Mouse (Mus musculus) limb, embryonic 12.5 days (tissue): ENCODE measurements around the gene Zcwpw1. TPM values are rescaled to one million over a fixed set of nuclear protein-coding genes. Genes with fewer than 3 reads are reported as not detected.
"Not testable (repeated sequence)": the region's sequence is repeated elsewhere in the genome, so short reads cannot be mapped to it uniquely, and the experiment has no call there.

Experiments
- ATAC-seq: fragments of 200-750 bp; cut with Nextera tagmentation; 2 replicates; pipeline ENCODE4 v1.8.0; 2017; ENCODE audit warnings: low read depth, moderate TSS enrichment; ENCODE audit not compliant: insufficient number of reproducible peaks, insufficient read depth, low FRiP score, low TSS enrichment
- H3K27ac ChIP-seq: fragments of 300-500 bp; sonication (generic); 2 replicates; pipeline ENCODE4 v1.5.1; 2016; ENCODE audit warnings: mild to moderate bottlenecking, moderate library complexity
- H3K27me3 ChIP-seq: fragments of 300-500 bp; sonication (generic); 2 replicates; pipeline ENCODE4 v1.6.1; 2016; ENCODE audit warnings: mild to moderate bottlenecking, moderate library complexity
- H3K36me3 ChIP-seq: fragments of 300-500 bp; sonication (generic); 2 replicates; pipeline ENCODE4 v1.6.1; 2016; ENCODE audit warnings: mild to moderate bottlenecking, moderate library complexity
- H3K4me1 ChIP-seq: fragments of 300-500 bp; sonication (generic); replicated peaks from 2 replicates; pipeline ENCODE4 v1.6.1; 2016
- H3K4me2 ChIP-seq: fragments of 300-500 bp; sonication (generic); 2 replicates; pipeline ENCODE4 v1.6.1; 2016; ENCODE audit warnings: mild to moderate bottlenecking, moderate library complexity
- H3K4me3 ChIP-seq: fragments of 300-500 bp; sonication (generic); replicated peaks from 2 replicates; pipeline ENCODE4 v1.5.1; 2016; ENCODE audit warnings: mild to moderate bottlenecking
- H3K9ac ChIP-seq: fragments of 300-500 bp; sonication (generic); replicated peaks from 2 replicates; pipeline ENCODE4 v1.6.1; 2016; ENCODE audit warnings: mild to moderate bottlenecking, moderate library complexity
- H3K9me3 ChIP-seq: fragments of 300-500 bp; sonication (generic); 2 replicates; pipeline ENCODE4 v1.6.1; 2016; ENCODE audit warnings: mild to moderate bottlenecking, moderate library complexity
- WGBS: fragments of 180-500 bp; shearing (Covaris S2); methylation state at CpG from one replicate; pipeline ENCODE4 v1.1.7; 2016; 5-methylcytosine and 5-hydroxymethylcytosine counted together
- polyA plus RNA-seq: library from polyadenylated mRNA; unstranded; fragments of >200 nt; fragmentation: Nextera tagmentation; extraction: Ambion mirVana; gene quantifications from 2 replicates; pipeline ENCODE4 v1.2.1, GENCODE M21; 2016

The Zcwpw1 gene
- polyA plus RNA-seq, 1 experiment from 2014 or later = 29.9 TPM

GRCm38 (mm10) chr5:137746851-137747325 lies 40.7 kb upstream of the Zcwpw1 start:
- ATAC-seq = no peak
- H3K36me3 ChIP-seq = peaks cover 25% of the 10 kb centered on the region
- peak overlapping the region; percentile 99 for H3K4me2 ChIP-seq
- peak overlapping the region; percentile 83 for H3K4me3 ChIP-seq
- peak overlapping the region; percentile 96 for H3K27ac ChIP-seq
- H3K9ac ChIP-seq = peak overlapping the region; percentile 85
- H3K4me1 ChIP-seq = peaks cover 31% of the 10 kb centered on the region
- no peaks in the 10 kb centered on the region for H3K9me3 ChIP-seq
- H3K27me3 ChIP-seq = no peaks in the 10 kb centered on the region
- WGBS = 2% methylated on average over 16 of the region's 16 CpGs

- Histone ChIP-seq H3K27ac (peak overlapping the region; percentile 96), H3K9ac (peak overlapping the region; percentile 85), H3K9me3 (no peaks in the 10 kb centered on the region), H3K4me3 (peak overlapping the region; percentile 83), H3K27me3 (no peaks in the 10 kb centered on the region), H3K4me2 (peak overlapping the region; percentile 99), H3K36me3 (peaks cover 31% of the 10 kb centered on the region), H3K4me1 (peaks cover 31% of the 10 kb centered on the region)
- 5% methylated on average over 26 of the region's 26 CpGs for WGBS
- ATAC-seq = no peak
Measured at GRCm38 (mm10) chr5:137747326-137747961, 40.2 kb upstream of the Zcwpw1 start.

GRCm38 (mm10) chr5:137748130-137748770 lies 39.3 kb upstream of the Zcwpw1 start:
- H3K9me3 ChIP-seq = no peaks in the 10 kb centered on the region
- peak overlapping the region; percentile 85 for H3K9ac ChIP-seq
- H3K4me2 ChIP-seq = peak overlapping the region; percentile 99
- peaks cover 31% of the 10 kb centered on the region for H3K4me1 ChIP-seq
- 25% methylated on average over 5 of the region's 5 CpGs for WGBS
- H3K36me3 ChIP-seq = peaks cover 39% of the 10 kb centered on the region
- no peaks in the 10 kb centered on the region for H3K27me3 ChIP-seq
- H3K4me3 ChIP-seq = peak overlapping the region; percentile 83
- peak overlapping the region; percentile 96 for H3K27ac ChIP-seq
- no peak for ATAC-seq

GRCm38 (mm10) chr5:137749196-137749836 lies 38.3 kb upstream of the Zcwpw1 start:
- Histone ChIP-seq H3K27ac (0 out of 2 replicates have a peak overlapping the region, but pooled peaks have one; percentile 17), H3K4me2 (peak overlapping the region; percentile 99), H3K4me3 (no peak overlapping the region), H3K9me3 (no peaks in the 10 kb centered on the region), H3K27me3 (no peaks in the 10 kb centered on the region), H3K4me1 (peaks cover 31% of the 10 kb centered on the region), H3K9ac (no peak overlapping the region), H3K36me3 (peaks cover 50% of the 10 kb centered on the region)
- WGBS = 41% methylated on average over 6 of the region's 6 CpGs
- no peak for ATAC-seq

GRCm38 (mm10) chr5:137750212-137750611 lies 37.4 kb upstream of the Zcwpw1 start:
- not testable (repeated sequence) for H3K9ac ChIP-seq, ATAC-seq, H3K27me3 ChIP-seq, H3K9me3 ChIP-seq, H3K4me3 ChIP-seq, H3K4me2 ChIP-seq, H3K27ac ChIP-seq
- Histone ChIP-seq H3K4me1 (peaks cover 27% of the 10 kb centered on the region), H3K36me3 (peaks cover 53% of the 10 kb centered on the region)
- WGBS = 88% methylated on average over 7 of the region's 8 CpGs

GRCm38 (mm10) chr5:137751221-137751887 lies 36.2 kb upstream of the Zcwpw1 start:
- Histone ChIP-seq H3K9me3 (no peaks in the 10 kb centered on the region), H3K4me2 (no peak overlapping the region), H3K27me3 (no peaks in the 10 kb centered on the region), H3K4me1 (peaks cover 25% of the 10 kb centered on the region), H3K27ac (no peak overlapping the region), H3K9ac (no peak overlapping the region), H3K36me3 (peaks cover 62% of the 10 kb centered on the region), H3K4me3 (no peak overlapping the region)
- WGBS = 94% methylated on average over 13 of the region's 13 CpGs
- ATAC-seq = no peak

GRCm38 (mm10) chr5:137751988-137752387 lies 35.6 kb upstream of the Zcwpw1 start:
- Histone ChIP-seq H3K9me3 (no peaks in the 10 kb centered on the region), H3K4me1 (peaks cover 25% of the 10 kb centered on the region), H3K4me2 (no peak overlapping the region), H3K27ac (no peak overlapping the region), H3K4me3 (no peak overlapping the region), H3K9ac (no peak overlapping the region), H3K27me3 (no peaks in the 10 kb centered on the region), H3K36me3 (peaks cover 69% of the 10 kb centered on the region)
- no peak for ATAC-seq
- WGBS = 90% methylated on average over 6 of the region's 6 CpGs

- Histone ChIP-seq H3K9me3 (no peaks in the 10 kb centered on the region), H3K4me3 (no peak overlapping the region), H3K4me1 (peaks cover 13% of the 10 kb centered on the region), H3K4me2 (no peak overlapping the region), H3K27ac (no peak overlapping the region), H3K9ac (no peak overlapping the region), H3K36me3 (peaks cover 79% of the 10 kb centered on the region), H3K27me3 (no peaks in the 10 kb centered on the region)
- WGBS = 71% methylated on average over 13 of the region's 13 CpGs
- no peak for ATAC-seq
Measured at GRCm38 (mm10) chr5:137753111-137753832, 34.3 kb upstream of the Zcwpw1 start.

GRCm38 (mm10) chr5:137755425-137755824 lies 32.2 kb upstream of the Zcwpw1 start:
- no peak for ATAC-seq
- Histone ChIP-seq H3K27me3 (no peaks in the 10 kb centered on the region), H3K27ac (no peak overlapping the region), H3K4me1 (no peaks in the 10 kb centered on the region), H3K4me3 (no peak overlapping the region), H3K9ac (no peak overlapping the region), H3K9me3 (no peaks in the 10 kb centered on the region), H3K36me3 (peaks cover 85% of the 10 kb centered on the region), H3K4me2 (no peak overlapping the region)
- WGBS = 88% methylated on average over 5 of the region's 5 CpGs

GRCm38 (mm10) chr5:137756106-137756505 lies 31.5 kb upstream of the Zcwpw1 start:
- H3K36me3 ChIP-seq = peaks cover 78% of the 10 kb centered on the region
- ATAC-seq = no peak
- no peaks in the 10 kb centered on the region for H3K4me1 ChIP-seq

More at GRCm38 (mm10) chr5:137756106-137756505, 31.5 kb upstream of the Zcwpw1 start:
- Histone ChIP-seq H3K9ac (no peak overlapping the region), H3K27me3 (no peaks in the 10 kb centered on the region), H3K9me3 (no peaks in the 10 kb centered on the region), H3K27ac (no peak overlapping the region), H3K4me2 (no peak overlapping the region), H3K4me3 (no peak overlapping the region)
- 88% methylated on average over 3 of the region's 3 CpGs for WGBS
